Mouse (Mus musculus) heart, embryonic 13.5 days (tissue): Measurements from ENCODE around the gene Bud23. TPM values are rescaled to one million over a fixed set of nuclear protein-coding genes. Genes with fewer than 3 reads are reported as not detected.

Source experiments
- ATAC-seq: fragments of 200-750 bp; cut with Nextera tagmentation; 2 replicates; pipeline ENCODE4 v1.8.0; 2017; ENCODE audit warnings: moderate TSS enrichment; ENCODE audit not compliant: insufficient number of reproducible peaks, low FRiP score, low TSS enrichment; ENCODE audit errors: extremely low read depth
- H3K27ac ChIP-seq: fragments of 300-500 bp; sonication (generic); replicated peaks from 2 replicates; pipeline ENCODE4 v1.5.1; 2015; ENCODE audit warnings: moderate library complexity, mild to moderate bottlenecking, inconsistent platforms
- H3K27me3 ChIP-seq: fragments of 300-500 bp; sonication (generic); replicated peaks from 2 replicates; pipeline ENCODE4 v1.6.1; 2015; ENCODE audit warnings: mild to moderate bottlenecking, inconsistent platforms
- H3K36me3 ChIP-seq: fragments of 300-500 bp; sonication (generic); 2 replicates; pipeline ENCODE4 v1.6.1; 2015; ENCODE audit warnings: mild to moderate bottlenecking, inconsistent platforms
- H3K4me1 ChIP-seq: fragments of 300-500 bp; sonication (generic); 2 replicates; pipeline ENCODE4 v1.6.1; 2015; ENCODE audit warnings: inconsistent platforms
- H3K4me2 ChIP-seq: fragments of 300-500 bp; sonication (generic); 2 replicates; pipeline ENCODE4 v1.6.1; 2015; ENCODE audit warnings: inconsistent platforms, mild to moderate bottlenecking, moderate library complexity
- H3K4me3 ChIP-seq: fragments of 300-500 bp; sonication (generic); 2 replicates; pipeline ENCODE4 v1.5.1; 2015; ENCODE audit warnings: moderate library complexity, mild to moderate bottlenecking, inconsistent platforms
- H3K9ac ChIP-seq: fragments of 300-500 bp; sonication (generic); 2 replicates; pipeline ENCODE4 v1.6.1; 2015; ENCODE audit warnings: inconsistent platforms, mild to moderate bottlenecking, moderate library complexity
- H3K9me3 ChIP-seq: fragments of 300-500 bp; sonication (generic); 2 replicates; pipeline ENCODE4 v1.6.1; 2016; ENCODE audit warnings: inconsistent platforms
- WGBS: fragments of 180-500 bp; shearing (Covaris S2); methylation state at CpG from one replicate; pipeline ENCODE4 v1.1.7; 2015; ENCODE audit warnings: mixed read lengths; 5-methylcytosine and 5-hydroxymethylcytosine counted together
- polyA plus RNA-seq: library from polyadenylated mRNA; unstranded; fragments of >200 nt; fragmentation: Nextera tagmentation; extraction: Ambion mirVana; gene quantifications from 2 replicates; pipeline ENCODE4 v1.2.1, GENCODE M21; 2015

The Bud23 gene
- polyA plus RNA-seq, 1 experiment from 2014 or later = 70.8 TPM

GRCm38 (mm10) chr5:135080539-135080938 lies 15.8 kb upstream of the Bud23 start:
- H3K4me1 ChIP-seq = peaks cover 13% of the 10 kb centered on the region
- H3K36me3 ChIP-seq = 0 out of 2 replicates have a peak, but pooled peaks cover under 1% of the 10 kb centered on the region
- no peak overlapping the region for H3K9ac ChIP-seq
- no peak overlapping the region for H3K4me3 ChIP-seq
- no peak overlapping the region for H3K27ac ChIP-seq
- H3K9me3 ChIP-seq = no peaks in the 10 kb centered on the region
- no peak for ATAC-seq
- H3K4me2 ChIP-seq = no peak overlapping the region
- peaks cover 43% of the 10 kb centered on the region for H3K27me3 ChIP-seq
- 79% methylated on average over 5 of the region's 5 CpGs for whole genome bisulfite sequencing

- Histone ChIP-seq H3K9ac (no peak overlapping the region), H3K4me2 (no peak overlapping the region), H3K4me3 (no peak overlapping the region), H3K27me3 (peaks cover 34% of the 10 kb centered on the region), H3K27ac (no peak overlapping the region), H3K36me3 (peaks cover 5% of the 10 kb centered on the region; the same call in 1 of the 2 replicates), H3K9me3 (no peaks in the 10 kb centered on the region), H3K4me1 (peaks cover 13% of the 10 kb centered on the region)
- ATAC-seq = no peak
- 93% methylated on average over 2 of the region's 2 CpGs for WGBS
These were observed 14.8 kb upstream of the Bud23 start for GRCm38 (mm10) chr5:135079578-135079977.

- WGBS = under 1% methylated on average over 11 of the region's 11 CpGs
- Histone ChIP-seq H3K36me3 (peaks cover 5% of the 10 kb centered on the region; the same call in 1 of the 2 replicates), H3K4me3 (peak overlapping the region; percentile 83), H3K27me3 (peaks cover 30% of the 10 kb centered on the region), H3K9ac (peak overlapping the region; percentile 90), H3K4me1 (peaks cover 17% of the 10 kb centered on the region), H3K9me3 (no peaks in the 10 kb centered on the region), H3K27ac (no peak overlapping the region), H3K4me2 (peak overlapping the region; percentile 86)
- no peak for ATAC-seq
These were observed 13.7 kb upstream of the Bud23 start for GRCm38 (mm10) chr5:135078482-135078810.

- Histone ChIP-seq H3K9ac (peak within 1 kb of the TSS; percentile 90), H3K4me2 (peak within 1 kb of the TSS; percentile 86), H3K27me3 (peaks cover 29% of the 10 kb centered on the region), H3K4me1 (peaks cover 20% of the 10 kb centered on the region), H3K9me3 (no peaks in the 10 kb centered on the region), H3K27ac (peak within 1 kb of the TSS; percentile 43), H3K36me3 (peaks cover 7% of the 10 kb centered on the region; the same call in 1 of the 2 replicates), H3K4me3 (peak within 1 kb of the TSS; percentile 83)
- peak; percentile 83 for ATAC-seq
- WGBS = under 1% methylated on average over 69 of the region's 83 CpGs
These were observed 13.1 kb upstream of the Bud23 start, which contains the start of gene Vps37d for GRCm38 (mm10) chr5:135077564-135078481. TSS of gene Vps37d (minus strand) at chr5:135078266.

DNA sequence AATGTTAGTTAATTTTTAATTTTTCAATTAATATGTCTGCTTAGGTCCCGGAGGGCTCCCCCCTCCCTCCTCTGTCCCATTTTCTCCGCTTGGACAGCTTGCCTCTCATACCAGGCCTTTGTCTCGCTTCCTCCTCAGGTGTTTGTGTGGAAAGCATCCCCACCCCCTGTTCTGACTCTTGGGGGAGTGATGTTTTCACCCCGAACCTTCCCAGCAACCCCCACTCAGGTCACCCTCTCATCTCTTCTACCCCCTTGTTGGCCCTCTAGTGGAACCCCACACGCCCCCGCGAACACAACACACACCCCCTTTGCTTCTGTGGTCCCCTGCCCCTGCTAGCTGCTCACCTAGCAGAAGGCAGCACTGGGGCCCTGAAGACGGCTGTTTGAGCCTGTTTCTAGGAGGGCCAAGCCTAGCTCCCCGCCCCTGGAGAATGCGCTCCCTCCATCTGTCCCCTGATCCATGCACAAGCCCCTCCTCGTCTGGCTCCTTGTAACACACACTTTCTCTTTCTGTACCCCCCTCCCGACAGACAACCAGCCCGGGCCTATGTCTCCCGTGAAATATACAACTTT lies 12.3 kb upstream of the Bud23 start:
- H3K27me3 ChIP-seq = peaks cover 29% of the 10 kb centered on the region
- WGBS = 32% methylated on average over 14 of the region's 14 CpGs

GRCm38 (mm10) chr5:135076368-135076767 lies 11.6 kb upstream of the Bud23 start:
- WGBS = 78% methylated on average over 14 of the region's 14 CpGs
- peak overlapping the region; percentile 86; the same call in 1 of the 2 replicates for H3K4me2 ChIP-seq
- H3K4me3 ChIP-seq = no peak overlapping the region
- H3K27me3 ChIP-seq = peaks cover 29% of the 10 kb centered on the region
- peaks cover 20% of the 10 kb centered on the region for H3K4me1 ChIP-seq
- H3K9me3 ChIP-seq = no peaks in the 10 kb centered on the region
- H3K9ac ChIP-seq = no peak overlapping the region; the same call in 1 of the 2 replicates
- peaks cover 16% of the 10 kb centered on the region for H3K36me3 ChIP-seq
- ATAC-seq = no peak
- H3K27ac ChIP-seq = no peak overlapping the region

More for the DNA sequence above, 12.3 kb upstream of the Bud23 start:
- Histone ChIP-seq H3K4me3 (peak overlapping the region; percentile 83), H3K36me3 (peaks cover 15% of the 10 kb centered on the region), H3K4me2 (peak overlapping the region; percentile 86), H3K9ac (peak overlapping the region; percentile 90), H3K9me3 (no peaks in the 10 kb centered on the region), H3K4me1 (peaks cover 20% of the 10 kb centered on the region), H3K27ac (peak overlapping the region; percentile 43; the same call in 1 of the 2 replicates)
- ATAC-seq = no peak

DNA sequence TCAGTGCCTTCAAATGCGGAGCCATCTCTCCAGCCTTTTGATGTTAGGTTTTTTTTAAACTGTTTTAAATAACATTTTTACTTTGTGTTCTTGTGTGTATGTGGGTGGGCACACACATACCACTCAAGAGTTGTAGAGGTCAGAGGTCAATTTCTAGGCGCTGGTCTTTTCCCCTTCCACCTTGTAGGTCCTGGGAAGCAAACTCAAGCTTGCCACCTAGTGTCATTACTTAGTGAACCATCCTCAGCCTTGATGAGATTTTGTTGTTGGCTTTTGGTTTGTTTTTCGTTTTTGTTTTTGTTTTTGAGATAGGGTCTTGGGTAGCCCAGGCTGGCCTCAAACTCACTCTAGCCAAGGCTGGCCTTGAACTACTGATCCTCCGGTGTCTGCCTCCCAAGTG lies 10.9 kb upstream of the Bud23 start:
- H3K4me1 ChIP-seq = peaks cover 20% of the 10 kb centered on the region
- H3K36me3 ChIP-seq = peaks cover 16% of the 10 kb centered on the region
- H3K4me3 ChIP-seq = no peak overlapping the region
- no peak overlapping the region for H3K4me2 ChIP-seq
- no peak overlapping the region for H3K27ac ChIP-seq
- H3K27me3 ChIP-seq = peaks cover 26% of the 10 kb centered on the region
- H3K9me3 ChIP-seq = no peaks in the 10 kb centered on the region
- no peak for ATAC-seq
- 56% methylated on average over 4 of the region's 4 CpGs for WGBS
- H3K9ac ChIP-seq = no peak overlapping the region

- Histone ChIP-seq H3K9ac (peak overlapping the region; percentile 65), H3K4me1 (peaks cover 19% of the 10 kb centered on the region), H3K4me2 (peak overlapping the region; percentile 34; the same call in 1 of the 2 replicates), H3K27me3 (peaks cover 8% of the 10 kb centered on the region; the same call in 1 of the 2 replicates), H3K27ac (no peak overlapping the region), H3K4me3 (no peak overlapping the region), H3K9me3 (peaks cover under 1% of the 10 kb centered on the region), H3K36me3 (peaks cover 16% of the 10 kb centered on the region)
- WGBS = 23% methylated on average over 22 of the region's 26 CpGs
- no peak for ATAC-seq
These were observed 8.8 kb upstream of the Bud23 start for GRCm38 (mm10) chr5:135073349-135074150.

- Histone ChIP-seq H3K36me3 (peaks cover 23% of the 10 kb centered on the region), H3K9me3 (peaks cover 6% of the 10 kb centered on the region), H3K9ac (no peak overlapping the region), H3K27me3 (peaks cover 8% of the 10 kb centered on the region; the same call in 1 of the 2 replicates), H3K27ac (no peak overlapping the region), H3K4me1 (peaks cover 16% of the 10 kb centered on the region), H3K4me3 (no peak overlapping the region), H3K4me2 (no peak overlapping the region)
- 63% methylated on average over 6 of the region's 6 CpGs for WGBS
- ATAC-seq = no peak
These were observed 8.0 kb upstream of the Bud23 start for GRCm38 (mm10) chr5:135072720-135073119.

DNA sequence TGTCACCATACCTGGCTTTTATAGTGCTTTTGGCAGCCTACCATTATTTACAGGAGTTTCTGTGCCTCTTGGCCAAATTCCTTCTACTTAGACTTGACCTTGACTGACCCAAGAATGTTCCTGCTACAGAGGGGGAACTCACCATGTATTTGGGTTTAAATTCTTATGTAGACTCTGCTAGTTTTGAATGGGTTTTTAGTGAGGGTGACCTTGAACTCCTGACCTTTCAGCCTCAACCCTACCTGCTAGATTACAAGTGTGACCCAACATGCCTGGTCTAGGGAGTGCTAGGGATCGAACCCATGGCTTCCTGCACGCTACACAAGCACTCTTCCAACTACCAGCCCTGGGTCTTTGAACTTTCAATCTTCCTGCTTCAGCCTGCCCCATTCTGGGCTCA lies 7.3 kb upstream of the Bud23 start:
- H3K27ac ChIP-seq = no peak overlapping the region

DNA sequence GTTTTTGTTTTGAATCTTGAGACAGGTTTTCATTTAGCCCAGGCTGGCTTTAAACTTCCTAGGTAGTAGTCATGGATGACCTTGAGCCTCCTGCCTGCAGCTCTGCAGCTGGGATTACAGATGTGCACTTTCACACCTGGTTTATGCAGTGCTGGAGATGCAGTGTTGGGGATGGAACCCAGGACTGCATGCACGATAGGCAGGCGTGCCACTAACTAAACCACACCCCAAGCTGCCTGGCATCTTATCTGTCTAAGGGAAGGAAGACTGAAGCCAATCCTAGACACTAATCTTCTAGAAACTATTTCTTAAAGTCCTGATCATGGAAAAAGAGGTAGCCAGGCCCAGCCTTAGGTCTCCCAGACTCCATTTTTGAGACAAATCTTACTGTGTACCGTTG lies 5.7 kb upstream of the Bud23 start:
- no peak for ATAC-seq
- 78% methylated on average over 3 of the region's 3 CpGs for WGBS
- Histone ChIP-seq H3K9me3 (peaks cover 6% of the 10 kb centered on the region), H3K9ac (no peak overlapping the region), H3K27ac (no peak overlapping the region), H3K27me3 (peaks cover 8% of the 10 kb centered on the region; the same call in 1 of the 2 replicates), H3K4me2 (no peak overlapping the region), H3K36me3 (peaks cover 42% of the 10 kb centered on the region), H3K4me3 (no peak overlapping the region), H3K4me1 (peaks cover 14% of the 10 kb centered on the region)

More for the DNA sequence above, 7.3 kb upstream of the Bud23 start:
- no peak for ATAC-seq
- Histone ChIP-seq H3K4me1 (peaks cover 10% of the 10 kb centered on the region), H3K36me3 (peaks cover 30% of the 10 kb centered on the region), H3K9me3 (peaks cover 6% of the 10 kb centered on the region), H3K4me2 (no peak overlapping the region), H3K4me3 (no peak overlapping the region), H3K9ac (no peak overlapping the region), H3K27me3 (peaks cover 8% of the 10 kb centered on the region; the same call in 1 of the 2 replicates)
- WGBS = 85% methylated on average over 2 of the region's 2 CpGs
